Mouse (Mus musculus) Patski (cell line): Measurements from ENCODE around the gene Vps11. TPM values are rescaled to one million over a fixed set of nuclear protein-coding genes. Genes with fewer than 3 reads are reported as not detected.
"Not testable (repeated sequence)": the region's sequence is repeated elsewhere in the genome, so short reads cannot be mapped to it uniquely, and the experiment has no call there.

ENCODE experiments used
- ATAC-seq: fragments of 100-300 bp; one replicate; pipeline ENCODE4 v1.8.0; 2021
- CTCF ChIA-PET: fragments of 350-600 bp; sonication (Branson Sonifier 250); formaldehyde crosslinking; loops from one replicate; lab custom pipeline; 2022; ENCODE audit warnings: inconsistent platforms; lab: Charles Lee
- POLR2A ChIA-PET: fragments of 350-600 bp; sonication (Branson Sonifier 250); formaldehyde crosslinking; loops from one replicate; lab custom pipeline; 2022; ENCODE audit warnings: antibody characterized with exemption, inconsistent platforms; lab: Charles Lee
- DNase-seq: peaks from one replicate; pipeline ENCODE4 v3.0.0-alpha.2; 2011; ENCODE audit warnings: low read depth, low spot score
- H3K27me3 ChIP-seq: fragments of 371-371 bp; one replicate; pipeline ENCODE4 v1.5.1; 2021
- CTCF ChIP-seq: fragments of 100-300 bp; IDR thresholded peaks from one replicate; pipeline ENCODE4 v1.5.1; 2021
- in situ Hi-C: fragments of 300-500 bp; cut with MboI; formaldehyde crosslinking; loops from 3 replicates; pipeline ENCODE4 v1.11.1; 2018; ENCODE audit warnings: low pct_unique_long_range_greater_than_20kb, mixed read lengths
- polyA plus RNA-seq: library from polyadenylated mRNA; unstranded; gene quantifications from one replicate; pipeline ENCODE4 v1.2.3, GENCODE M21; 2021

Gene Vps11
- polyA plus RNA-seq, 1 experiment from 2014 or later: 46.5 TPM

DNA sequence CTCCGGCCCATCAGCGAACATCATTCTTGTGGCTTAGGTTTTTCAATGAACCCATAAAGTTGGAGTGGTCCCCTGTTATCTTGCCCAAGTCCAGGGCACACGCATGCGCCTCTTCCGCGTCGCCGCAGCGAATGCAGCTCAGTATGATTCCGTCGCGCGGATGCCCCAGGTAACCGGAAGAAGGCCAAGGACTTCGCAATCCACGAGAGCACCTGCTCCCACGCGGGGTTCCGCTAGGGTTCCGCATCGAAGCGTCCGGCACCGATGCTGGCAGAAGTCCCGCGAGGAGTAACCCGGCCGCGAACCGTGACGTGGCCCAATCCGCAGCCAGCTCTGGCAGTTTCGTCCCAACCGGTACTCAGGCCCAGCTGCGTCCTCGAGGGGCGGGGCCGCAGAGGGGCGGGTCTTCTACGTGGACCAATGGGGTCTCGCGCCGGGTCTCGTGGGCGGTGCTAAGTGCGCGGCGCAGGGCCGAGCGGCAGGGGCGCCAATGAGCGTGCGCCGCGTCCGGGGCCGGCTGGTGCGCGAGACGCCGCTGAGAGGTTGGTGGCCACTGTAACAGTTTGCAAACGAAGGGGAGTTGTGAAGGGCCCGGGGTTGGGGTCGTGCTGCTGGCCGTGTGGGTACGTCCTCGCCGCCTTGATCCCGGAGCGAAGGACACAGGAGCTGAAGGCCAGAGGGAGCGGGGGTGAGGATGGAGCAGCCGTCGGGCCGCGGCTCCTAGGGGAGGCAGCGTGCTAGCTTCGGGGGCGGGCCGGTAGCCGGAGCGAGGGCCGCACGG is 17.8 kb upstream of the Vps11 start, which contains the start of gene Hyou1:
TSS of gene Hyou1 (plus strand) at position 437 of the 781 bp plus-strand sequence.
- H3K27me3 ChIP-seq: no peaks in the 10 kb centered on the region
- ChIA-PET POLR2A (interaction anchor here (0.7 to 1.9 kb wide), 6 partner anchors 10 to 58 kb away, joined by 3 to 7 read pairs (median 4); partner anchors contain the start of genes H2afx and Vps11), CTCF (interaction anchor here (1.2 to 2.0 kb wide), 3 partner anchors 9 to 17 kb away, joined by 3 to 6 read pairs (median 6); partner anchors contain the start of gene Vps11)
- in situ Hi-C loops: no loop called here
- ATAC-seq (peak; percentile 93), DNase-seq (peak; percentile 77)
- no peak for TF ChIP-seq CTCF

GRCm38 (mm10) chr9:44378153-44378730 is 16.8 kb upstream of the Vps11 start:
- in situ Hi-C loops: no loop called here
- TF ChIP-seq CTCF: no peak
- no peak for DNase-seq
- H3K27me3 ChIP-seq: no peaks in the 10 kb centered on the region
- POLR2A ChIA-PET: interaction anchor here (0.7 to 0.8 kb wide), 3 partner anchors 17 to 57 kb away, joined by 3 read pairs; partner anchors contain the start of gene Vps11
- CTCF ChIA-PET: interaction anchor here (1.2 to 2.9 kb wide), 2 partner anchors 14 to 16 kb away, joined by 3 to 9 read pairs; partner anchors contain the start of gene Vps11
- ATAC-seq: no peak

- POLR2A ChIA-PET, H3K27me3 ChIP-seq, ATAC-seq, DNase-seq, in situ Hi-C loops: not testable (repeated sequence)
- CTCF ChIA-PET: interaction anchor here (2.9 kb wide), 1 partner anchor 15 kb away, joined by 9 read pairs; the partner anchor contains the start of gene Vps11
Observed at GRCm38 (mm10) chr9:44377335-44377734, 15.9 kb upstream of the Vps11 start.

- ChIA-PET POLR2A (no interaction called here), CTCF (interaction anchor here (1.1 to 2.9 kb wide), 2 partner anchors 12 to 14 kb away, joined by 3 to 9 read pairs; partner anchors contain the start of gene Vps11)
- no peak for DNase-seq
- ATAC-seq: no peak
- no peaks in the 10 kb centered on the region for H3K27me3 ChIP-seq
- TF ChIP-seq CTCF: no peak
- in situ Hi-C loops: no loop called here
Observed at GRCm38 (mm10) chr9:44376141-44376540, 14.7 kb upstream of the Vps11 start.

- ATAC-seq (no peak), DNase-seq (no peak)
- TF ChIP-seq CTCF: no peak
- POLR2A ChIA-PET: no interaction called here
- in situ Hi-C loops: no loop called here
- CTCF ChIA-PET: interaction anchor here (1.3 kb wide), 1 partner anchor 9 kb away, joined by 9 read pairs; no protein-coding TSS in a partner anchor
- no peaks in the 10 kb centered on the region for H3K27me3 ChIP-seq
Observed at GRCm38 (mm10) chr9:44373386-44373785, 11.9 kb upstream of the Vps11 start.

DNA sequence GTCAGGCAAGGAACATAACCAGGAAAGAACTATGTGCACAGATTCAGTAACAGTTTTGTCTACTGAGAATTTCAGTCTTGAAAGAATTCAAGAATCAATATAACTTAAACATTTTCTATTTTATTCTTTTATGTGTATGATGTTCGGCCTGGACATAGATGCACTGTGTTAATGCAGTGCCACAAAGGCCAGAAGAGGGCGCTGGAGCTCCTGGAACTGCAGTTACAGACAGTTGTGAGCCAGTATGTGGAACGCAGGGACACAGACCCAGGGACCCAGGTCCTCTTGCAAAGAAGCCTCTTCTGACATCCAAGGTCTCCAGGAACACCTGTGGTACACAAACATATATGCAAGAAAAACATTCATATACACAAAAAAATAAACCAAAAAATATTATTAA is 3.0 kb upstream of the Vps11 start:
- ChIA-PET POLR2A (no interaction called here), CTCF (interaction anchor here (1.0 to 1.5 kb wide), 6 partner anchors 9 to 24 kb away, joined by 3 to 9 read pairs (median 3); partner anchors contain the start of gene Hyou1)
- ATAC-seq: no peak
- H3K27me3 ChIP-seq: no peaks in the 10 kb centered on the region
- in situ Hi-C loops: no loop called here
- DNase-seq: no peak
- TF ChIP-seq CTCF: peak; percentile 83

- H3K27me3 ChIP-seq, in situ Hi-C loops, DNase-seq, ATAC-seq: not testable (repeated sequence)
- CTCF ChIA-PET: interaction anchor here (0.8 to 2.1 kb wide), 12 partner anchors 15 to 232 kb away, joined by 3 to 9 read pairs (median 4); partner anchors contain the start of genes Cbl, Hmbs, Hyou1 and Rps25
- POLR2A ChIA-PET: interaction anchor here (1.2 to 1.8 kb wide), 2 partner anchors 17 to 18 kb away, joined by 3 to 7 read pairs; partner anchors contain the start of gene Hyou1
- TF ChIP-seq CTCF: peak; percentile 44
Observed at GRCm38 (mm10) chr9:44361931-44362330, 461 bp upstream of the Vps11 start.

DNA sequence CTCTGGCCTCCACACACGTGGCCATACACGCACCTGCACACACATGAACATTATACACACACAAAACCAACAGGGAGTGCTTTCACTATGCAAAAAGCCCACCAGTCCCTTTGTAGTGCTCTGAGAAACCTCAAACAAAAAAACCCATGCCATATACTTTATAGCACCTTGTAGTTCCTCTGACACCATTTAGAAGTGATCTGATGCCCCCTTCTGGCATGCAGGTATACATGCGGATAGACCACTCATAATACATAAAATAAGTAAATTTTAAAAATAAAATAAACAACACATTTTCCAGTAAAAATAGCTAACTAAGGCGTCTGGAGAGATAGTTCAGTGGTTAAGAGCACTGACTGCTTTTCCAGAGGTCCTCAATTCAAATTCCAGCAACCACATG is 4.3 kb downstream of the Vps11 start:
- CTCF ChIA-PET: interaction anchor here (1.6 kb wide), 1 partner anchor 22 kb away, joined by 4 read pairs; the partner anchor contains the start of gene H2afx
- H3K27me3 ChIP-seq: no peaks in the 10 kb centered on the region
- DNase-seq (no peak), ATAC-seq (no peak)
- in situ Hi-C loops: no loop called here
- POLR2A ChIA-PET: no interaction called here
- no peak for TF ChIP-seq CTCF

DNA sequence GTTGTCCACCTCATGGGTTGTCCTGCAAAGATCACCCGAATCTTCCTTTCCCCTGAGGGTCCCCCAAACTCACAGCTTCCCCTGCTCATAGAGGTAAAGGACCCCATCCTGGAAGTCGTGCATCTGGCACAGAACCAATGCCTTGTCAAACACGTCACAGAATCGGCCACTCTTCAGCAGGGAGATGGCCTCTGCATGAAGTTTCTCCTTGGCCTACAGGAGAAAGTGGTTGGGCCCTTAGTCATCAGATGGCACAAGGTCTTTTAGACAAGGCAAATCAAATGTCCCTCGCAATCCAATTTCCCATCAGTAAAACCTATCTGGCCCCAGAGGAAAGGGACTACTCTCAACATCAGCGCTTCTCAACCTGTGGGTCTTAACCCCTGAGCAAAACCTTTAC is 8.3 kb downstream of the Vps11 start:
- POLR2A ChIA-PET: no interaction called here
- no peak for TF ChIP-seq CTCF
- CTCF ChIA-PET: no interaction called here
- no peaks in the 10 kb centered on the region for H3K27me3 ChIP-seq
- DNase-seq (no peak), ATAC-seq (no peak)
- in situ Hi-C loops: no loop called here

GRCm38 (mm10) chr9:44352337-44352736 is 9.1 kb downstream of the Vps11 start:
- ChIA-PET POLR2A (no interaction called here), CTCF (no interaction called here)
- ATAC-seq: no peak
- no peaks in the 10 kb centered on the region for H3K27me3 ChIP-seq
- in situ Hi-C loops: no loop called here
- no peak for DNase-seq
- TF ChIP-seq CTCF: no peak
